Mouse (Mus musculus): ENCODE results near the gene D130043K22Rik.

GRCm38 (mm10) chr13:24822663-24823343, 22.1 kb upstream of the D130043K22Rik start:
- TF ChIP-seq GATA1 (IDR thresholded peaks at IDR 0.05; ENCODE audit: borderline replicate concordance, low read length) = no peak
- no peak for TF ChIP-seq FLI1 (IDR thresholded peaks at IDR 0.05; ENCODE audit: low read length)

All from megakaryocyte, embryonic 14.5 days (primary cell).